Mouse (Mus musculus): ENCODE measurements at regions not wholly inside any gene's neighbourhood (a gene's known extent, or its start where the extent isn't known, plus 50 kb on each side); places are given as distances from the start of the nearest gene placed in this dataset.

- Histone ChIP-seq H3K27ac (no peak overlapping the region), H3K4me3 (no peak overlapping the region), H3K9ac (ENCODE audit: low read depth, low read length) (no peak overlapping the region), H3K36me3 (ENCODE audit: control insufficient read depth, insufficient read depth, low read length) (no peaks in the 10 kb centered on the region), H3K79me2 (replicated peaks; ENCODE audit: control insufficient read depth, insufficient read depth, low read length) (no peaks in the 10 kb centered on the region), H3K4me1 (ENCODE audit: control insufficient read depth, insufficient read depth, low read length) (no peaks in the 10 kb centered on the region), H3K27me3 (ENCODE audit: control insufficient read depth, insufficient read depth, low read length) (no peaks in the 10 kb centered on the region)
- intact Hi-C loops (cut with DNase I) = no loop called here
- peak in 1 of 2 experiments; percentile 9 for DNase-seq
- WGBS = 57% methylated on average over 8 of the region's 8 CpGs
- no peak for TF ChIP-seq CTCF (IDR thresholded peaks at IDR 0.05)
- TF ChIP-seq POLR2A (IDR thresholded peaks at IDR 0.05; ENCODE audit: insufficient read depth, low read depth, low read length) = no peak
- TF ChIP-seq EP300 (IDR thresholded peaks at IDR 0.05; ENCODE audit: insufficient read depth, low read depth, low read length) = no peak
These were observed 215.6 kb downstream of the Mroh4 start for GRCm38 (mm10) chr15:74420550-74420949.

- H3K4me1 ChIP-seq (ENCODE audit: control insufficient read depth, insufficient read depth, low read length) = no peaks in the 10 kb centered on the region
- H3K27me3 ChIP-seq (ENCODE audit: control insufficient read depth, insufficient read depth, low read length) = no peaks in the 10 kb centered on the region
- H3K9ac ChIP-seq (ENCODE audit: low read depth, low read length) = no peak overlapping the region
- H3K79me2 ChIP-seq (replicated peaks; ENCODE audit: control insufficient read depth, insufficient read depth, low read length) = no peaks in the 10 kb centered on the region
- DNase-seq = no peak
- TF ChIP-seq CTCF (IDR thresholded peaks at IDR 0.05) (no peak), EP300 (IDR thresholded peaks at IDR 0.05; ENCODE audit: insufficient read depth, low read depth, low read length) (no peak), POLR2A (IDR thresholded peaks at IDR 0.05; ENCODE audit: insufficient read depth, low read depth, low read length) (no peak)
- H3K4me3 ChIP-seq = no peak overlapping the region
- intact Hi-C loops (cut with DNase I) = no loop called here
- no peaks in the 10 kb centered on the region for H3K36me3 ChIP-seq (ENCODE audit: control insufficient read depth, insufficient read depth, low read length)
- H3K27ac ChIP-seq = no peak overlapping the region
- 70% methylated on average over 7 of the region's 7 CpGs for WGBS
These were observed 217.5 kb downstream of the Mroh4 start for GRCm38 (mm10) chr15:74418635-74419034.

- intact Hi-C loops (cut with DNase I) = no loop called here
- no peak for TF ChIP-seq CTCF (IDR thresholded peaks at IDR 0.05)
- no peak for TF ChIP-seq EP300 (IDR thresholded peaks at IDR 0.05; ENCODE audit: insufficient read depth, low read depth, low read length)
- no peak for TF ChIP-seq POLR2A (IDR thresholded peaks at IDR 0.05; ENCODE audit: insufficient read depth, low read depth, low read length)
- H3K27ac ChIP-seq = no peak overlapping the region
- no peaks in the 10 kb centered on the region for H3K79me2 ChIP-seq (replicated peaks; ENCODE audit: control insufficient read depth, insufficient read depth, low read length)
- H3K4me3 ChIP-seq = no peak overlapping the region
- no peak overlapping the region for H3K9ac ChIP-seq (ENCODE audit: low read depth, low read length)
- DNase-seq = no peak
- no peaks in the 10 kb centered on the region for H3K4me1 ChIP-seq (ENCODE audit: control insufficient read depth, insufficient read depth, low read length)
- 49% methylated on average over 10 of the region's 10 CpGs for WGBS
- no peaks in the 10 kb centered on the region for H3K36me3 ChIP-seq (ENCODE audit: control insufficient read depth, insufficient read depth, low read length)
- no peaks in the 10 kb centered on the region for H3K27me3 ChIP-seq (ENCODE audit: control insufficient read depth, insufficient read depth, low read length)
These were observed 222.9 kb downstream of the Mroh4 start for GRCm38 (mm10) chr15:74413217-74413616.

- no peak overlapping the region for H3K9ac ChIP-seq (ENCODE audit: low read depth, low read length)
- no peaks in the 10 kb centered on the region for H3K79me2 ChIP-seq (replicated peaks; ENCODE audit: control insufficient read depth, insufficient read depth, low read length)
- 69% methylated on average over 3 of the region's 3 CpGs for WGBS
- H3K36me3 ChIP-seq (ENCODE audit: control insufficient read depth, insufficient read depth, low read length) = no peaks in the 10 kb centered on the region
- TF ChIP-seq POLR2A (IDR thresholded peaks at IDR 0.05; ENCODE audit: insufficient read depth, low read depth, low read length) (no peak), EP300 (IDR thresholded peaks at IDR 0.05; ENCODE audit: insufficient read depth, low read depth, low read length) (no peak), CTCF (IDR thresholded peaks at IDR 0.05) (no peak)
- no peak for DNase-seq
- H3K4me1 ChIP-seq (ENCODE audit: control insufficient read depth, insufficient read depth, low read length) = no peaks in the 10 kb centered on the region
- H3K27ac ChIP-seq = no peak overlapping the region
- H3K4me3 ChIP-seq = no peak overlapping the region
- no peaks in the 10 kb centered on the region for H3K27me3 ChIP-seq (ENCODE audit: control insufficient read depth, insufficient read depth, low read length)
- intact Hi-C loops (cut with DNase I) = no loop called here
These were observed 223.9 kb downstream of the Mroh4 start for GRCm38 (mm10) chr15:74412261-74412660.

GRCm38 (mm10) chr15:74411097-74411496, 225.1 kb downstream of the Mroh4 start:
- H3K27me3 ChIP-seq (ENCODE audit: control insufficient read depth, insufficient read depth, low read length) = no peaks in the 10 kb centered on the region
- no peaks in the 10 kb centered on the region for H3K4me1 ChIP-seq (ENCODE audit: control insufficient read depth, insufficient read depth, low read length)
- H3K27ac ChIP-seq = no peak overlapping the region
- DNase-seq = peak; percentile 7 to 59
- WGBS = 59% methylated on average over 3 of the region's 3 CpGs
- no peak overlapping the region for H3K9ac ChIP-seq (ENCODE audit: low read depth, low read length)
- H3K36me3 ChIP-seq (ENCODE audit: control insufficient read depth, insufficient read depth, low read length) = no peaks in the 10 kb centered on the region
- TF ChIP-seq EP300 (IDR thresholded peaks at IDR 0.05; ENCODE audit: insufficient read depth, low read depth, low read length) = no peak
- peak; percentile 76 for TF ChIP-seq CTCF (IDR thresholded peaks at IDR 0.05)
- TF ChIP-seq POLR2A (IDR thresholded peaks at IDR 0.05; ENCODE audit: insufficient read depth, low read depth, low read length) = no peak
- intact Hi-C loops (cut with DNase I) = loop anchor here (1.0 to 2.0 kb wide), 2 partner anchors 414 to 578 kb away; no protein-coding TSS in a partner anchor
- H3K4me3 ChIP-seq = no peak overlapping the region
- no peaks in the 10 kb centered on the region for H3K79me2 ChIP-seq (replicated peaks; ENCODE audit: control insufficient read depth, insufficient read depth, low read length)

GRCm38 (mm10) chr15:74404866-74405265, 231.3 kb downstream of the Mroh4 start:
- H3K4me3 ChIP-seq = no peak overlapping the region
- 66% methylated on average over 6 of the region's 6 CpGs for WGBS
- no peak for TF ChIP-seq EP300 (IDR thresholded peaks at IDR 0.05; ENCODE audit: insufficient read depth, low read depth, low read length)
- TF ChIP-seq POLR2A (IDR thresholded peaks at IDR 0.05; ENCODE audit: insufficient read depth, low read depth, low read length) = no peak
- no peak for TF ChIP-seq CTCF (IDR thresholded peaks at IDR 0.05)
- H3K79me2 ChIP-seq (replicated peaks; ENCODE audit: control insufficient read depth, insufficient read depth, low read length) = no peaks in the 10 kb centered on the region
- H3K36me3 ChIP-seq (ENCODE audit: control insufficient read depth, insufficient read depth, low read length) = no peaks in the 10 kb centered on the region
- intact Hi-C loops (cut with DNase I) = no loop called here
- H3K9ac ChIP-seq (ENCODE audit: low read depth, low read length) = no peak overlapping the region
- H3K4me1 ChIP-seq (ENCODE audit: control insufficient read depth, insufficient read depth, low read length) = no peaks in the 10 kb centered on the region
- no peaks in the 10 kb centered on the region for H3K27me3 ChIP-seq (ENCODE audit: control insufficient read depth, insufficient read depth, low read length)
- no peak overlapping the region for H3K27ac ChIP-seq
- DNase-seq = no peak

All from heart, adult 2 months (tissue).